Mouse (Mus musculus) inflammation-experienced regulatory T-cells, adult 6 months (primary cell): ENCODE measurements at regions not wholly inside any gene's neighbourhood (a gene's known extent, or its start where the extent isn't known, plus 50 kb on each side); places are given as distances from the start of the nearest gene placed in this dataset.

Source experiments
- ATAC-seq: one replicate; pipeline ENCODE4 v1.8.0; 2017

DNA sequence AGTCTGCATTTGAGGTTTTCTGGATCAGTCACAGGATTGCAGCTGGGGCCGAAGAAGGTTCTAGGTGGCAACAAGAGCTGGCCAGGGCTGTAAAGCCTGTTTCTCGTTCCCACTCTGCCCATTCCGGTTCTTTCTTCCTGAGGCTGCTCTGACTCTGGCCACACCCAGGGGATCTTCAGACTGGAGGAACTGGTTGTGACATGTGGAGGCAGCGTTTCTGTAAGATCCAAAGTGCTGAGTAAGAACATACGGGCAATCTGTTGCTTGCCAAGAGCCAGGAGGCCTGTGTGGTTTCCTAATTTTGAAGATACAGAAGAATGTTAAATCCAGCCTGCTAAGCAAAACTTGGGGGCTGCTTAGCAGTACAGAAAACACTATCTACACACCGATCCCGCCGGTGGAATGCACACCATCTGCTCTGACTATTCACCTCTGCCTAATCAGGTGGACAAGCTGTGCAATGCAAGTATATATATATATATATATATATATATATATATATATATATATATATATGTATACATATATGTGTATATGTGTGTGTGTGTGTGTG, 99.3 kb upstream of the Bmp2k start:
- no peak for ATAC-seq

DNA sequence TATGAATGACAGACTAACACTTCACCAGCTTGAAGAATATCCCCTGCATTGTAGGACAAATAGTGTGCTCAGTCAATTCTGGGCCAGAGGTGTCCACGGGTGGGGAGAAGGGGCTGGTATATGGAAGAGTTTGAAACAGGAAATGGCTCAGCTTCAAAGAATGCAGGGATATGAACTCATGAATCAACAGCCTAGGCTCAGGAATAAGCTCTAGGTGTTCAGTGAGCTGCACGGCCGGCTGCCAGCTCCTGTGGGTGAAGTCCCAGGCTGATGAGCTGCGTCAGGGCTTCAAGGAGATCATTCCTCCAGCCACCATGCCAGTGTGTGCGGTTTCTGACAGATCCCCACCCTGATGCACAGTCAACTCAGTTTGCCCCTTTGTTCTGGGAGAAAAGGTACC, 98.8 kb upstream of the Bmp2k start:
- ATAC-seq, result no peak

DNA sequence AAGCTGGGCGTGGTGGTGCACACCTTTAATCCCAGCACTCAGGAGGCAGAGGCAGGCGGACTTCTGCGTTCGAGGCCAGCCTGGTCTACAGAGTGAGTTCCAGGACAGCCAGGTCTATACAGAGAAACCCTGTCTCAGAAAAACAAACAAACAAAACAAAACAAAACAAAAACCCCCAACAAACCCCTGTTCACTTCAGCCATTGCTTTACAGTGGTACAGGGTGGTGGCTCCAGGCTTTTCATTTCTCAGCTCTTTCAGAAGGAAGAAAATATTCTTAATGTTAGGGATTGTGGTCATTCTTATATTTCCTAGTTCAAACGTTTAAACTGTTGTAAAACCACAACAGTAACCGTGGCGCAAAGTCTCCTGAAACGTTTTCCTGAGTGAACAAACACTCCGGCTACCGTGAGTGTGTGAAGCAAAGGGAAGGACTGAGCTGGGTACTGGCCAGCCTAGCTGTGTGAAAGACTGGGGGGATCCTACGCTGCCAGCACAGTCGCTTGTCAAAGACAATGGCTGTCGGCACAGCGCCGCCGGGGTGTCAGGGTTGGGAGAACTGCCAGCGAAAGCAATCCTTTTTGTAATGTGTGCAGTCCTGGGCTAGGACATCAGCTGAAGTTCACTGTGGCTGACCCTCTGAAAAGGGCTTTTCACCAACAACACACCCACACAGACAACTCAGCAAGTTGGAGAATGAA, 91.8 kb upstream of the Bmp2k start:
- no peak for ATAC-seq

DNA sequence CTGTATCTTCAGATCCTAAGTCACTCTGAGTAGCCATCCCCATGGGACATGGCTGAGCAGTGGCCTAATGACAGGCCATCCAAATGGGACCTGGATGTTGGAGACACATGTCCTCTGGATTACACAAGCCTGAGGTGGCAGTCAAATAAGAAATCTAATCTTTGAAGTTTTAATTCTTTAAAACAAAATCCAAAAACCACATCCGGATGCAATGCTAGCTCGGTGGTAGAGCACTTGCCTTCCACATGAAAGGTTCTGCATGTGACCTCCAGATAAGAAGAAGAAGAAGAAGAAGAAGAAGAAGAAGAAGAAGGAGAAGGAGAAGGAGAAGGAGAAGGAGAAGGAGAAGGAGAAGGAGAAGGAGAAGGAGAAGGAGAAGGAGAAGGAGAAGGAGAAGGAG, 89.1 kb upstream of the Bmp2k start:
- ATAC-seq, result peak; percentile 15

DNA sequence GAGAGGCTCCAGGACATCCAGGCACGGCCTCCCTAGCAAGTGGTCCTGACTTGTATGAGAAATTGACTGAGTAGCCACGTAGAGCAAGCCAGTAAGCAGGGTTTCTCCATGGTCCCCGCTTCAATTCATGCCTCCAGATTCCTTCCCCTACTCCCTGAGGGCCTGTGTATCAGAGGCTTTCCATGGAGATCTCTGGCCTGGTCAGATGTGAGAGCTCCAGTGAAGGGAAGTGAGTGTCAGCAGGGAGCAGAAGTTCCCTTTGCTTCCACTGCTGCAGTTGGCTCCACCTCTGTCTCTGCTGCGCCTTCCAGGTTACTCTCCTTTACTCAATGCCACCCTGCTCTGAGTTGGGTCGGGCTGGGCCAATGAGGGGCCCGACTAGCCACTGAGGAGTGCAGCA, 88.3 kb upstream of the Bmp2k start:
- no peak for ATAC-seq

DNA sequence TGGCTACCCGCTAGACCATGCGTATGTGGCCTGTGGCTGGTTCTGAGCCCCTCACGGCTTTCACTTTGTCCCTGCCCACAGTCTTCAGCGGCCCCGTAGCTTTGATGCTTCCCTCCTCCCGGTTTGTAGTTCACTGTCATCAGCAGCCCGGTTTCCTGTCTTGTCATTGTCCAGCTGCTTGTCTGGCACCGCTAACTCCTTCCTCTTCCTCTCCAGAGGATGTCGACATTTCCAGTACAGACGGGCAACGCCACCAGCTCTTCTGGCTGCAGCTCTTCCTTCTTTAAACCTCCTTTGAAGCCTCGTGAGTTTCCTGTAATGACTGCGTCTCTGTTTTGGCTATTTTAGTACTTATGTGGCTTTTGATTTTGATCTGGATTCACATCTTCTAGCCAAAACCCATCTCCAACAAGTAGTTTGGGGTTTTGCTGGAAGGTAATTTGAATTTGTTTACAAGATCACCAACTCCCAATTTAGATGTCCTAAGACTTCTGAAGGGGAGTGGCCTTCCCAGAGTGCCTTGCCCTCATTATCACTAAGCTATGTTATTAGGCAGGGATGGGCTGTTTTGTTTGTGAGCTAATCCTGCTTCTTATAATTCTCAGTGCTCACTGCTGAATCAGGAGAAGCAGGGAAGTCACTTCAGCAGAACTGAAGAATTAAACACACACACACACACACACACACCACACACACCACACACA, 85.8 kb upstream of the Bmp2k start:
- peak; percentile 68 for ATAC-seq

DNA sequence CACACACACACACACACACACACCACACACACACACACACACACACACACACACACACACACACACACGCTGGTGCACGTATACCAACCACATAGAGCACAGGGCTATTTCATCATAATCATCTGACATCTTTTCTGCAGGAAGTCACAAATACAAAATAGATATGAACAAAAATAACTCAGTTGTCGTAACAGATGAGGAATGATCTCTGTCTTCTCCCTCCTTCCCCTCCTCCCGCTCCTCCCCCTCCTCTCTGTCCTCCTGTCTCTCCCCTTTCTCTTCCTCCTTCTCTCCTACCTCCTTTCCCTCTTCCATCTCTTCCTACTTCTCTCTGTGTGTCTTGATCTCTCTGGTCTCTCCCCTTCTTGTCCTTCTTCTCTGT, 85.2 kb upstream of the Bmp2k start:
- peak; percentile 26 for ATAC-seq

DNA sequence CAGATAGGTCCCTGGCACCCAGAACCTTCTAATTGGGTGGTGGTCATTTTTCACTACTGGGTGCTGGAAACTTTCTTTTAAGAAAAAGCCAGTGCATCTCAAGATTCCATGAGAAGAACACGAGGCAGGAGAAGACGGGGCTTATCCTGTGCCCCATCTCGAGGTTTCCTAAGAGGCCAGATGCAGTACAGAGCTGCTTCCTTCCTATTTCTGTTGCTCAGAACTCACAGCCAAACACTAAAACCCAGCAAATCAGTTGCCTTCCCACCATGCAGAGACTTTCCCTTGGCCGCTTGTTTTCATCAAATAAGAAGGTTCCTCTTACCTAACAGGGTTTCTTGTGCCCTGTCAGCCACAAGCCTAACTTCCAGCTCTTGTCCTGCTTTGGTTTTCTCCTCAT, 84.7 kb upstream of the Bmp2k start:
- ATAC-seq, result peak; percentile 7

DNA sequence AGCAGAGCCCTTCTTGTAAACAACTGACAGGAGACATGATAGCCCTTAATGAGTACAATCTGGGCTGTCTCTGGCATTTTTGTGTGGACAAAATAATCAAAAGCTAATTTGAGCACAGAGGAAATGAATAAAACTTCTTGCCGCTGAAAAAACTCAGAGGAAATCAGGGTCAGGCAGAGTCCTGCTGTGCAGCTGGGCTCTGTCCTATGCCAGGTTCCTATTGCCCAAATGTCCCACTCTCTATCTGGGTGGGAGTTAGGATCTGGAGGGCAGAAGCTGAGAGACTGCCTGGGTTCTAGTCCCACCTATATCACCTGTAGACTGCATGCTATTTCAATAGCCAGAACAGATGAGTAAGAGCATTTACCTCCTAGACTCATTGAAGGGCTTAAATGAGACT, 83.8 kb upstream of the Bmp2k start:
- no peak for ATAC-seq

DNA sequence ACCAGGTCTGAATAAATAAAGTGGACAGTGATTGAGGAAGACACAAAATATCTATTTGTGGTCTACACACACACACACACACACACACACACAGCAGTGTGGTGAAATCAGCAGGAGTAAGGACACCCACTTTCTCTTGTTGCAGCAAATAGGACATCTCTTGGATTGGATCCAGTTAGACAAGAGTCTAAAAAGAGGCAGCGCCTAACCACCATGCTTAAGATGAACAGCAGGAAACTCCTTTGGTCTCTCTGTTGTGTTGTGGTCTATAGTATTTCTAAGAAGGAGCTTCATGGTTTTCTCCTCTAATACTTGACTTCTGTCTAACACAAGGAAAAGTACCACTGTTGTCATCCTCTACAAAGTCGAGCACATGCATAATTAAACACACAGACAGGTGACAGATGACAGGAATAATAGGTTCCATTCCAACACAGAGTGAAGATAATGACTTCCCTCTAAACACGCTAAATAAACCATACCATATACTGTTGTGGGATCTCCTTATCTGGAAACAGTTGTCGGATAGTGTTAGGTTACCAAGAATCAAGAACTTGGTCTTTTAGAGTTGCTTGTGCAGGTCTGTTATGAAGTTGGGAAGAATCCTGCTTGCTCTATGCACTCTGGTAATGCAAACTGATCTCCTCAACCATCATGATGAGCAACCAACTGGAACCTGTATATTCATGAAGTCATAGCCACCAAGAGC, 82.6 kb upstream of the Bmp2k start:
- peak; percentile 12 for ATAC-seq

DNA sequence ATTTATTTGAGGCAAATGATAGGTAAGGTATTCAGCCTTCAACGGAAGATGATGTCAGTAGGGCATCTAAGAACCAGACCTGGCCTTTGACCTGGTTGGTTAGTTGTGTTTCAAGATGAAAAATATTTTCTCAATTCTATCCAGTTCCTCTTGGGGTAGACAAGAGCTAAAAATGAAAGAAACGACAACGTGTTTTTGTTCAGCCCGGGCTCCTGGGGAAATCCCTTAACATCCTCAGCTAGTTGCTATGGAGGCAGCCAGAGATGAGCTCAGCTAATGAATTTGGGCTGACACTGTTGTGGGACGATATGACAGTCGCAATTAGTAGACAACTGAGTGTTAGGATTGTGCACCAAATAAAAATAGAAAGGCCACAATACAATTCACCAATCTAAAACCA, 80.6 kb upstream of the Bmp2k start:
- peak; percentile 74 for ATAC-seq

DNA sequence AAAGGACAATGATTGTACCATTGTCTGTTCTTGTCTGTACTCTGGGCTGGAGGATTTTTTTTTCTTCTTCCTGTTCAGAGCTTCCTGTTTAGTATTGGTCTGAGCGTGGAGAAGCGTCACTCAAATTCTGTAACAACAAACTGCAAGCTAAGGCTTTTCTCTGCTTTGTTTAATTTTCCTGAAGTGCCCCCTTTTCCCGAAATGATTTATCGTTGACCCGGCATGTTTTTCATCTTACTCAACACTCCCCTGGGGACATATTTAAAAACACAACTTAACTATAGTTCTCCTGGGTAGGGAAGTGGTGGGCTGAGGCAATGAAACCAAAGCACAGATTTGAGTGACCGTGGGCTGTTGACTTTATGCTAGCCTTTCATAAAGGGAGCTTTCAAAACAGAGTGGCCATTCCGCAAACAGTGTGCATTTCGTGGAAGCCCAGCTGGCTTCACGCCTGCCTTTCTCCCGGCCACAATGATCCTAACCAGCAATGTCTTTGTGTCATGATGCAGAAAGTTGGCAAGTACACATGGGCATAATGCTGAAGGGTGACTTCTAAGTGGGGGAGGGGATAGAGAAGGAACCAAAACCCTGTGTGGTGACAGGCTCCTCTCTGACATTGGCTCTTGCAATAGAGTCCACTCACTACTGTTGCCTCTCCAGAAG, 79.8 kb upstream of the Bmp2k start:
- peak; percentile 63 for ATAC-seq

DNA sequence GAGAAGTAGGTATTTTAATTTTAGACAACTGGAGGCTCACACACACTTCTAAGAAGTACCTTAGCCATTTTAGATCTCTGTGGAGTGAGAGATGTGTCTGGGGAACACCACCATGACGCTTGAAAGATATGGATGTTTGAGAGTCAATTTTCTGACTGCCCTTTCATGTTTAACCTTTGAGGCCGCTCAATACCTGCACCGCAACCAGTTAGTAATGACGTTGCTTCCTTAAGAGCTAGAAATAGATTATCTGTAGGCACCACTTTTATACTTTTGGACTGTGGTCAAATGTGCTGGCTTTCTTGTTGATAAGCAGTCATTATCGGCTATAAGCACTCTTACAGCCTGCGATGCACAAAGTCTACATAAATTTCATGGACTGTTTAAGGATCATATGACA, 78.3 kb upstream of the Bmp2k start:
- ATAC-seq, result no peak

DNA sequence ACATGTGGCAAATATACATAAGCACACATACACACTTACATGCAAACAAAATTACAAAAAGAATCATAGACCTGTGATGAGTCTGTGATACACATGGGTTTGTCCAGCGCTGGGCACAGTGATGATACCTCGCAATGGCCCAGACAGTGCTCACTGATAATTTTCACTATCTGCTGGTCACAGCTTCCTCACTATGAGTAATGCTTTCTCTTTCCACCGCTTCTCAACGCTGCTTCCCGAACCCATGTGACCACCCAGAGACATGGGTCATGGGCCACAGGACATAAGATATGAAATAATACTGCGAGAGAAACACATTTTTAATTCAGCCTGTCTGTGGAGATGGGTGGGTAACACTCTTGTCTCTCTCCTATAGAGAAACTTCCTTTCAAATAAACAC, 76.5 kb upstream of the Bmp2k start:
- no peak for ATAC-seq

DNA sequence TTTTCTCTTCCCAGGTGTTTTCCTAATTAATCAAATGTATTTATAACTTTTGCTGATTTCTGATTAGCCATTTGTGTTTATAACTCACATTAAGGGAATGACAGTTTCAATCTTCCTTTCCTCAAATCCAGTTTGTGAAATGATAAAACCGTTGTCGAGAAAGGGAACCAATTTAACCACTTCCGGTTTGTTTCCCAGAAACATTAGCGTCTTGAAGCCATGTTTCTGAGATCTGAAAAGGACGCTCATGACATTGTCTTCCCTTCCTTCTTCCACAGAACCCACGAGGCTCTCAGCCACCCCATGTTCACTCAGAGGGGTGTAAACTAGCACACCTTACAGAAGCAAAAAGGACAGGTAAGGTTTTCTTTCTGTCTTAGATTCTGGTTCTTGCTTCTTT, 76.0 kb upstream of the Bmp2k start:
- no peak for ATAC-seq

DNA sequence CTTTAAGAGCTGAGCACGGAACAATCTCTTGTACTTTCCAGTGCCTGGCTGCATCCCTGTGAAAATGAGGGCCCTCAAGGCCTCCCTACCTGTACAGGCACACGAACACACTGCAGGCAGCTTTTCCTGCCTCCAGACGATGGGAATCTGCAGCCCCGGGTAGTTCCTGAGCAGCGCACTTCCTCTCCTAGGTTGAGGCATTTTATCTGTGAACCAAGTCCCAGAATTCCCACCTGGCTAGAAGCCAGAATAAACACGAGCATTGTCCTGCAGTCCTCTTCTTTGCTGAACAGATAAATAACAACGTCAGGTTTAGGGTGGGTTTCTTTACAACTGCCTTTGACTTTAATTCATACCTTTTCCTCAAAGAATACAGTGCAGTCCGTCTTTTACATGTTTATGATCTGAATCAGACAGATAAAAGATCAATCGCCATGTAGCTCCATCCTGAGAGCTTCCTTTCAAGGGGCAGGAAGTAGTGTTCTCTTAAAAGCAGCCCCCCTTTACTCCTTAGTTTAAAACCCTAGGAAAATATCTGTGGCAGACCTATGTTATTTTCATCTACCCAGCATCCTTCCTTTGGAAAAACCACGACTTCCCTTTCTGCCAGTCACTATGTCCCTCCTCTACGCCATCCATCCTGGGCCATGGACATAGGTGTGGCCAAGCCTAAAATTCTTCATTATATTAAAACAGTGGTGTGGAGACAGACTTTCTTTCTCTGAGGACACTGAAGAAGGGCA, 75.3 kb upstream of the Bmp2k start:
- ATAC-seq, result no peak

DNA sequence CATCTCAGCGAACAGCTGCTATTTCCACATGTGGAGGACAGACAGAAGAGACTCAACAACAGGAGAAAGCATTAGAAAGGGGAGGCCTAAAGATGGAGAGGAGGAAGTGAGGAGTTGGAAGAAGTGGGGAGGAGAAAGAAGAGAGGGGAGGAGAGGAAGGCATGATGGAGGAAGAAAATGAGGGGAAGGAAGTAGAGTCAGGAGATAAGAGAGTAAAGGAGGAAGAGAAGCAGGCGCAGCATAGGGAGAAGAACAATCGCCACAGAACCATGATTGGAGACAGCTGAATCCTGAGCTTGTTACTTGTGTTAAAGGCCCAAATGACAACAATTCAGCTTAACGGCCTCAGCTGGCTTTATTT, 74.8 kb upstream of the Bmp2k start:
- no peak for ATAC-seq

DNA sequence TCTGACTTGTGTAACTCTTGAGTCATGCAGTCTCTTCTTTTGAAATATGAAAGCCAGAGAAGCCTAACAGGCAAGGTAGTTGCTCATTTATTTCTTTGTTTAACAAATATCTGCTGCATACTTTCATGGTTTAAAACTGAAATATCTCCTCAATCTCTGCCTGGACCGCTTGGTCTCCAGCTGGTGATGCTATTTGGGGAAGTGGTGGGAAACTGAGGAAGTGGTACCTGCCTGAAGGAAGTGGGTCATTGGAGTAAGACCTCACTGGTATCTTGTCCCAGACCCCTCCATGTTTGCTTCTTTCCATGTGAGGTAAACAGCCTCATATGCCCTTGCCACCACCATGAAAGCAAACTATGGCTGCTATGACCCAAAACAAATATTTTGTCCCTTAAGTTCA, 74.0 kb upstream of the Bmp2k start:
- no peak for ATAC-seq

DNA sequence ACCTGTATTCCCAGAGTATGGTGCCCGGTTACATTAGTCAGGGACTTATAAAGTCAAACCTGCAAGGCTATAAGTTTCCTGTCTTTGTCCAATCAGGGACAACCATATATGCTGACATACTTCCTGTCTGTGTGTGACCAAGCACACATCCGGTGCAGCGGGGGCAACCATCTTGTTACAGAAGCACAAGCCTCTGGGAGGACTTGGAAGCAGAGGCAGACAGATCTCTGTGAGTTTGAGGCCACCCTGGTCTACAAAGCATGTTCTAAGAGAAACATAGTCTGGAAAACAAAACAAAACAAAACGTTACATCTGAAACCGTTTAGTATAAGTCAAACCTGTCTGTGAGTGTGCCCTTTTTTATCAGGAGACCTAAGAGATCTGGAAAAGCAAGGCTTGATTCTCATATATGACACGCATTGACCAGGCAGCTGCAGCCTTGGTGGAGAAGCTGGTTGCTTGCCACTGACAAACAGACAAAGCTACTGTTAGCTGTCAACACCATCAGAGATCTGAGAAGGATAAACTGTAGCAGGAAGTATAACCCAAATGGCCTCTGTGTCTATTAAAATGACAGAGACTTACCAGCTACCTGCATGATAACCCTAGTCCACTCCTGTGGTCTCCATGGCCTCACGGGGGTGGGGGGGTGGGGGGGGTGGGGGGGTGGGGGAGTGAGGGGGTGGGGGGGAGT, 72.6 kb upstream of the Bmp2k start:
- ATAC-seq, result peak; percentile 40

DNA sequence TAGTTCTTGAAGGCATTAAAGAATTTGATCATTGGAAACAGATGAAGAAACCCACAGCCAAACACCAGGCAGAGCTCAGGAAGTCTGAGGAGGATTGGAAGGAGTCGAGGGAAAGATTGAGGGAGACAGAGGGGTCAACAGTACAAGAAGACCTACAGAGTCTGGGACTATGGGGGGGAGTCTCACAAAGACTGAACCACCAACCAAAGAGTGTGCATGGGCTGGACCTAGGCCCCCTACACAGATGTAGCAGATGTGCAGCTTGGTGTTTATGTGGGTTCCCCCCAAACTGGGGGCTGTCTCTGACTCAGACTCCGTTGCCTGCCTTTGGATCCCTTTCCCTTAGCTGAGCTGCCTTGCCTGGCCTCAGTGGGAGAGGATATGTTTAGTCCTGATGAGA, 71.5 kb upstream of the Bmp2k start:
- no peak for ATAC-seq

DNA sequence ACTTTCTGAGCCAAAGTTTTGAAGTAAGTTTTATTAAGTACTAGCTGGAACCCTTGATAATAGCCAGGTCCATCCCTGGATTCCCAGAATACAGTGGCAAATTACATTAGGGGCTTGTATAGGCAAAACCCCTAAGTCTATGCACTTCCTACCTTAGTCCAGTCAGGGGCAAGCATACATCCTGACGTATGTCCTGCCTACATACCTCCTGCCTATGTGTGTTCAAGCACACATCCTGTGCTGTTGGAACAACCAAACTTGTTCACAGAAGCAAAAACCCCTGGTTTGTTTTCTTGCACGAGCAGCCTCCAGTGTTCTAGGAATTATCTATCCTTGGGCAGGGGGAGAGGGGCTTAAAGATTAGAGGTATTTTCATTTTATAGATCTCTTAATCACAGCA, 66.4 kb upstream of the Bmp2k start:
- ATAC-seq, result no peak

DNA sequence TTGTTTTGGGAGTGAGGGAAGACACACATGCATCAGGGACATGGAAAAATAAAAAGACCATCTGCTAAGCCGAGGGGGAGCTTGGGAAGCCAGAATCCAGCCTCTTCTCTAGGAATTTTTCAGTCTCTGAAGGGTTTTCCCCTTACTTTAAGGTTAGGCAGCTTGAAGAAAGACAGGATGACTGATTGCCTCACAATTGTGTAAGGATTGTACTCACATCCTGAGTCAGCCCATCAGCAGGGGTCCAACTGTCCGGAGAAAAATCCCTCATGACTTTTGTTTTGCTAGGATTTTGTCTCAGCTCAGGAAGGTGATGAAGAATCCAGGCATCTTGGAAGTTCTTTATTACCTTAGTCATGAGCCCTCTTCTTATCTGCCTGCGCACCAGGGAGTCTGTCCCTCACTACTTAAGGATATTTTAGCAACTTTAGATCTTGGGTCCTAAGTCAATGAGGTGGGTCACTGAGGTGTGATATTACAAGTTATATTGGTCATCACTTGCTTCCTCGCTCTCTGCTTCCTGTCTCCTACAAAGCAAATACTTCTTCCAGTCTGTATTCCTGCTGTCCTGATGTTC, 65.8 kb upstream of the Bmp2k start:
- no peak for ATAC-seq
